Mouse (Mus musculus) liver, embryonic 14.5 days (tissue): Measurements from ENCODE around the gene Gpr171.

Source experiments
- CTCF ChIP-seq: IDR thresholded peaks from 2 replicates; pipeline ENCODE4 v1.5.1; 2016; ENCODE audit warnings: antibody characterized with exemption, low read depth, control low read depth
- EP300 ChIP-seq: IDR thresholded peaks from 2 replicates; pipeline ENCODE4 v1.6.1; 2016; ENCODE audit warnings: antibody characterized with exemption, low read depth

- TF ChIP-seq CTCF, result no peak
- no peak for TF ChIP-seq EP300
Observed at GRCm38 (mm10) chr3:59131966-59132365, 30.3 kb upstream of the Gpr171 start.
